Mouse (Mus musculus): Measurements from ENCODE around the gene Iah1. TPM values are rescaled to one million over a fixed set of nuclear protein-coding genes. Genes with fewer than 3 reads are reported as not detected.

The Iah1 gene
- polyA plus RNA-seq, 1 experiment from 2014 or later, result 42.9 TPM

DNA sequence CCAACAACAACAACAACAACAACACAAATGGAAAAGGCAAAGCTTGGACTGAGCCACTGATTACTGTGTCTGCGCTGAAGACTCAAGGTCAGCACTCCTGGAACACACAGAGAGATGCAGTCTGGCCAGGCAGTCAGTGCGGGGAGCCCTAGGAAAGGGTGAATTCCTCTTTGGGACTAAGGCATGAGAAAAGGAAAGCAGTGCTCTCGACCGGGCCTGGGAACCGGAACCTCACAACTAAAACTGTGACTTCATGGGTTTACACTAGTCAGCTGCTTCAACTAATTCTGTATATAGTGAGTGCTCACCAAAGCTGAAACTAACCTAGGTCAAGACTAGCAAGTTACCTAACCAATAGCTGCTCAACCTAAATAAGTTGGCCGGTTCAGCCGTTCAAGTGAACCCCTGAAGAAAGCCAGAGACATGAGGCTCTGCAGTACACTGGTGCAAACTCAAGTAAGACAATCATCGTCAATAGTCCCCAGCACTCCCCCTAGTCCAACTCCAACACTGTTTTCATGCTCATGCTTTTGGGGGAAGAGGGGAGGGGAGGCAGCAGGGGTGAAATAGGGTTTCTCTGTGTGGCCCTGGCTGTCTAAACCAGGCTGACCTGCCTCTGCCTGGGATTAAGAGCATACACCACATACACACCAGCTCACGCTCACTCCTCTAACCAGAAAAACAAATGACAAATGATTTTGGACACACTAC is 52.3 kb downstream of the Iah1 start:
- ATAC-seq (replicated peaks; ENCODE audit: insufficient number of reproducible peaks, low FRiP score, low TSS enrichment), result no peak
- no peaks in the 10 kb centered on the region for H3K36me3 ChIP-seq (ENCODE audit: control insufficient read depth, insufficient read depth, low read length)
- H3K4me2 ChIP-seq, result no peak overlapping the region
- no peaks in the 10 kb centered on the region for H3K27me3 ChIP-seq (ENCODE audit: control insufficient read depth, insufficient read depth, low read length)
- H3K4me3 ChIP-seq (ENCODE audit: low read depth, low read length), result no peak overlapping the region
- H3K9me3 ChIP-seq (replicated peaks; ENCODE audit: control insufficient read depth, low read length), result no peaks in the 10 kb centered on the region
- 0 out of 2 replicates have a peak, but pooled peaks cover 3% of the 10 kb centered on the region for H3K4me1 ChIP-seq (ENCODE audit: control insufficient read depth, insufficient read depth, low read length)
- no peak overlapping the region for H3K27ac ChIP-seq (ENCODE audit: low read depth, low read length)
- no peak overlapping the region for H3K9ac ChIP-seq (ENCODE audit: low read depth, low read length)
- WGBS (ENCODE audit: insufficient replicate concordance), result 90% methylated on average over 9 of the region's 9 CpGs

DNA sequence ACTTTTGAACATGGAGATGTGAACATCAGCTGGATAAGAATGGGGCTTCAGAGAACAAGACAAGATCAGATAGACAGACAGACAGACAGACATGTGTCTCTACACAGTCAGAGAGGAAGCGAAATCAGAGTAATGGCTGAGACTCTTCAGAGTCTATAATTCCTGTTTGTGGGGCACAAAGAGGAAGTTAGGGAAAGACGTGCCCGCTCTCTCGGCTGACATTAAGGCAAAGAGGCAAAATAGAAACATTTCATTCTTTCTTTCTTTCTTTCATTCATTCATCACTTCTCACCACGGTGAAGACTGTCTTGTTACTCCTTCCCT is 52.9 kb downstream of the Iah1 start:
- ATAC-seq (replicated peaks; ENCODE audit: insufficient number of reproducible peaks, low FRiP score, low TSS enrichment), result no peak
- H3K36me3 ChIP-seq (ENCODE audit: control insufficient read depth, insufficient read depth, low read length), result no peaks in the 10 kb centered on the region
- H3K27me3 ChIP-seq (ENCODE audit: control insufficient read depth, insufficient read depth, low read length), result no peaks in the 10 kb centered on the region
- WGBS (ENCODE audit: insufficient replicate concordance), result 89% methylated on average over 5 of the region's 5 CpGs
- no peak overlapping the region for H3K4me3 ChIP-seq (ENCODE audit: low read depth, low read length)
- H3K9me3 ChIP-seq (replicated peaks; ENCODE audit: control insufficient read depth, low read length), result no peaks in the 10 kb centered on the region
- H3K27ac ChIP-seq (ENCODE audit: low read depth, low read length), result no peak overlapping the region
- H3K4me2 ChIP-seq, result no peak overlapping the region
- 0 out of 2 replicates have a peak, but pooled peaks cover 3% of the 10 kb centered on the region for H3K4me1 ChIP-seq (ENCODE audit: control insufficient read depth, insufficient read depth, low read length)
- no peak overlapping the region for H3K9ac ChIP-seq (ENCODE audit: low read depth, low read length)

DNA sequence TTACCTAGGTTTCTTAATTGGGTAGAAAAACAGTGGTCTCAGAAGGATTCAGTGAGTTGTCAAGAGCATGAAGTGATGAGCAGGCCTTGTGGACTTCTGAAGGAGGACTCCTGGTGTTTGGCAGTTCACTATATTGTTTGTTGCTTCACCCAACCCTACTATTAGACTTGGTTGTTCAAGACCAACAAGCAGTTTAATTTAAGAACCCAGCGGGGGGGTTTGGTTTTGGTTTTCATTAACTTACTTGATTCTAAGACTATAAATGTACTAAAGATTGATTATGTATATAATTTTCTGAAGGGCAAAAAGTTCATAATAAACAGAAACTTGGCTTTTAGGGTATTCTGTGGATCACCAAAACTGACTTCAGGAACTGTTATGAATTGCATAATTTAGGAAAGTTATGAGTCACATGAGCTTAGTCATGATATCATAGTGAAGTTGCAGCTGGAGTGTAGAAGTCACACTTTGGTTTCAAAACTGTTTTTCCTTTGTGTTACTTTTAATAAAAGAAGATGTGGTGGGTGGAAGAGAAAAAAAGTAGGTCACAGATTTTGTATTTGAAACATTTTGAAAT is 53.9 kb downstream of the Iah1 start:
- H3K9me3 ChIP-seq (replicated peaks; ENCODE audit: control insufficient read depth, low read length), result no peaks in the 10 kb centered on the region
- no peak overlapping the region for H3K4me3 ChIP-seq (ENCODE audit: low read depth, low read length)
- no peaks in the 10 kb centered on the region for H3K27me3 ChIP-seq (ENCODE audit: control insufficient read depth, insufficient read depth, low read length)
- H3K36me3 ChIP-seq (ENCODE audit: control insufficient read depth, insufficient read depth, low read length), result no peaks in the 10 kb centered on the region
- no peak overlapping the region for H3K9ac ChIP-seq (ENCODE audit: low read depth, low read length)
- WGBS (ENCODE audit: insufficient replicate concordance), result 90% methylated on average over 1 of the region's 1 CpGs
- ATAC-seq (replicated peaks; ENCODE audit: insufficient number of reproducible peaks, low FRiP score, low TSS enrichment), result no peak
- H3K4me2 ChIP-seq, result no peak overlapping the region
- H3K27ac ChIP-seq (ENCODE audit: low read depth, low read length), result no peak overlapping the region
- 0 out of 2 replicates have a peak, but pooled peaks cover 3% of the 10 kb centered on the region for H3K4me1 ChIP-seq (ENCODE audit: control insufficient read depth, insufficient read depth, low read length)

- peak within 1 kb of the TSS; percentile 87 for H3K4me2 ChIP-seq
- peak within 1 kb of the TSS; percentile 92 for H3K27ac ChIP-seq (ENCODE audit: low read depth, low read length)
- under 1% methylated on average over 55 of the region's 55 CpGs for WGBS (ENCODE audit: insufficient replicate concordance)
- H3K4me1 ChIP-seq (ENCODE audit: control insufficient read depth, insufficient read depth, low read length), result 0 out of 2 replicates have a peak, but pooled peaks cover 3% of the 10 kb centered on the region
- peak within 1 kb of the TSS; percentile 60 for H3K4me3 ChIP-seq (ENCODE audit: low read depth, low read length)
- peak; percentile 96 for ATAC-seq (replicated peaks; ENCODE audit: insufficient number of reproducible peaks, low FRiP score, low TSS enrichment)
- H3K9ac ChIP-seq (ENCODE audit: low read depth, low read length), result peak within 1 kb of the TSS; percentile 93
- no peaks in the 10 kb centered on the region for H3K9me3 ChIP-seq (replicated peaks; ENCODE audit: control insufficient read depth, low read length)
- H3K27me3 ChIP-seq (ENCODE audit: control insufficient read depth, insufficient read depth, low read length), result no peaks in the 10 kb centered on the region
- no peaks in the 10 kb centered on the region for H3K36me3 ChIP-seq (ENCODE audit: control insufficient read depth, insufficient read depth, low read length)
These were observed 57.1 kb downstream of the Iah1 start, which contains the start of gene Adam17 for GRCm38 (mm10) chr12:21373100-21373819. TSS of gene Adam17 (minus strand) at chr12:21373632.

Other genes with a start within 250 kb of the Iah1 start
- gene Cpsf3, start 31.0 kb upstream of the Iah1 start, polyA plus RNA-seq (2014; fragmentation: Nextera tagmentation; extraction: Ambion mirVana), result 80.7 and 88.5 TPM in 2 replicates
- gene Itgb1bp1, start 30.1 kb upstream of the Iah1 start, polyA plus RNA-seq (2014; fragmentation: Nextera tagmentation; extraction: Ambion mirVana), result 36.6 and 41.6 TPM in 2 replicates
- gene Adam17, start 57.2 kb downstream of the Iah1 start, polyA plus RNA-seq (2014; fragmentation: Nextera tagmentation; extraction: Ambion mirVana), result 28.7 and 36.0 TPM in 2 replicates
- gene Ywhaq, start 101.2 kb downstream of the Iah1 start, polyA plus RNA-seq (2014; fragmentation: Nextera tagmentation; extraction: Ambion mirVana), result 608 and 623 TPM in 2 replicates